Mouse (Mus musculus): ENCODE measurements around the gene Mmp15. TPM values are rescaled to one million over a fixed set of nuclear protein-coding genes. Genes with fewer than 3 reads are reported as not detected.

Mmp15 gene
- polyA plus RNA-seq, 1 experiment = 45.1 TPM

- no peaks in the 10 kb centered on the region for H3K36me3 ChIP-seq (ENCODE audit: control insufficient read depth, insufficient read depth)
- H3K27me3 ChIP-seq (ENCODE audit: control insufficient read depth, insufficient read depth, insufficient read length) = no peaks in the 10 kb centered on the region
- TF ChIP-seq MYOG (IDR thresholded peaks at IDR 0.05; ENCODE audit: control insufficient read depth in 1 of 3, insufficient read depth in 1 of 3, insufficient read length in 2 of 3, low read depth in 2 of 3) (no peak), CEBPB (IDR thresholded peaks at IDR 0.05; ENCODE audit: insufficient read depth, poor library complexity, severe bottlenecking) (no peak), USF1 (IDR thresholded peaks at IDR 0.05; ENCODE audit: low read depth) (no peak), TCF12 (IDR thresholded peaks at IDR 0.05; ENCODE audit: insufficient read depth, poor library complexity, severe bottlenecking) (no peak), MYOD1 (IDR thresholded peaks at IDR 0.05; ENCODE audit: control insufficient read depth in 1 of 3, insufficient read length in 2 of 3, low read depth in 2 of 3) (no peak), SRF (IDR thresholded peaks at IDR 0.05; ENCODE audit: control insufficient read depth, insufficient read length, low read depth) (no peak), REST (IDR thresholded peaks at IDR 0.05; ENCODE audit: insufficient read depth, insufficient read length) (no peak)
- no peak overlapping the region for H3K4me2 ChIP-seq (ENCODE audit: low read depth)
- H3K4me3 ChIP-seq = no peak overlapping the region
- no peaks in the 10 kb centered on the region for H3K79me2 ChIP-seq (ENCODE audit: control insufficient read depth, insufficient read depth)
- H3ac ChIP-seq (ENCODE audit: control insufficient read depth, insufficient read length) = no peak overlapping the region
Measured at GRCm38 (mm10) chr8:95387936-95388335, 35.9 kb downstream of the Mmp15 start.

- Histone ChIP-seq H3K27me3 (ENCODE audit: control insufficient read depth, insufficient read depth, insufficient read length) (no peaks in the 10 kb centered on the region), H3ac (ENCODE audit: control insufficient read depth, insufficient read length) (no peak overlapping the region), H3K36me3 (ENCODE audit: control insufficient read depth, insufficient read depth) (no peaks in the 10 kb centered on the region), H3K4me3 (no peak overlapping the region), H3K4me2 (ENCODE audit: low read depth) (peak overlapping the region; percentile 7), H3K79me2 (ENCODE audit: control insufficient read depth, insufficient read depth) (no peaks in the 10 kb centered on the region)
- TF ChIP-seq CEBPB (IDR thresholded peaks at IDR 0.05; ENCODE audit: insufficient read depth, poor library complexity, severe bottlenecking) (no peak), TCF3 (IDR thresholded peaks at IDR 0.05; ENCODE audit: insufficient read length, low read depth) (no peak), MYOG (IDR thresholded peaks at IDR 0.05; ENCODE audit: control insufficient read depth in 1 of 3, insufficient read depth in 1 of 3, insufficient read length in 2 of 3, low read depth in 2 of 3) (no peak), POLR2A (IDR thresholded peaks at IDR 0.05; ENCODE audit: insufficient read length, low read depth) (no peak), SRF (IDR thresholded peaks at IDR 0.05; ENCODE audit: control insufficient read depth, insufficient read length, low read depth) (no peak), REST (IDR thresholded peaks at IDR 0.05; ENCODE audit: insufficient read depth, insufficient read length) (no peak), MAX (IDR thresholded peaks at IDR 0.05; ENCODE audit: low read depth) (no peak), E2F4 (IDR thresholded peaks at IDR 0.05; ENCODE audit: insufficient read depth) (no peak), TCF12 (IDR thresholded peaks at IDR 0.05; ENCODE audit: insufficient read depth, poor library complexity, severe bottlenecking) (no peak), MYOD1 (IDR thresholded peaks at IDR 0.05; ENCODE audit: control insufficient read depth in 1 of 3, insufficient read length in 2 of 3, low read depth in 2 of 3) (no peak), POLR2AphosphoS2 (IDR thresholded peaks at IDR 0.05; ENCODE audit: insufficient read length, low read depth) (no peak), USF1 (IDR thresholded peaks at IDR 0.05; ENCODE audit: low read depth) (no peak)
Measured at GRCm38 (mm10) chr8:95390312-95390711, 38.2 kb downstream of the Mmp15 start.

- no peak overlapping the region for H3K4me3 ChIP-seq
- TF ChIP-seq CEBPB (IDR thresholded peaks at IDR 0.05; ENCODE audit: insufficient read depth, poor library complexity, severe bottlenecking) = no peak
- no peak for TF ChIP-seq MYOG (IDR thresholded peaks at IDR 0.05; ENCODE audit: control insufficient read depth in 1 of 3, insufficient read depth in 1 of 3, insufficient read length in 2 of 3, low read depth in 2 of 3)
- no peak for TF ChIP-seq SRF (IDR thresholded peaks at IDR 0.05; ENCODE audit: control insufficient read depth, insufficient read length, low read depth)
- no peak for TF ChIP-seq TCF12 (IDR thresholded peaks at IDR 0.05; ENCODE audit: insufficient read depth, poor library complexity, severe bottlenecking)
- H3ac ChIP-seq (ENCODE audit: control insufficient read depth, insufficient read length) = no peak overlapping the region
- H3K27me3 ChIP-seq (ENCODE audit: control insufficient read depth, insufficient read depth, insufficient read length) = no peaks in the 10 kb centered on the region
- H3K36me3 ChIP-seq (ENCODE audit: control insufficient read depth, insufficient read depth) = no peaks in the 10 kb centered on the region
- H3K4me2 ChIP-seq (ENCODE audit: low read depth) = no peak overlapping the region
- no peaks in the 10 kb centered on the region for H3K79me2 ChIP-seq (ENCODE audit: control insufficient read depth, insufficient read depth)
Measured at GRCm38 (mm10) chr8:95391101-95391500, 39.0 kb downstream of the Mmp15 start.

- Histone ChIP-seq H3K4me3 (no peak overlapping the region), H3K27me3 (ENCODE audit: control insufficient read depth, insufficient read depth, insufficient read length) (no peaks in the 10 kb centered on the region), H3ac (ENCODE audit: control insufficient read depth, insufficient read length) (no peak overlapping the region), H3K79me2 (ENCODE audit: control insufficient read depth, insufficient read depth) (no peaks in the 10 kb centered on the region), H3K36me3 (ENCODE audit: control insufficient read depth, insufficient read depth) (no peaks in the 10 kb centered on the region), H3K4me2 (ENCODE audit: low read depth) (no peak overlapping the region)
- no peak for TF ChIP-seq SRF (IDR thresholded peaks at IDR 0.05; ENCODE audit: control insufficient read depth, insufficient read length, low read depth)
- TF ChIP-seq POLR2A (IDR thresholded peaks at IDR 0.05; ENCODE audit: insufficient read length, low read depth) = no peak
- no peak for TF ChIP-seq MAX (IDR thresholded peaks at IDR 0.05; ENCODE audit: low read depth)
- no peak for TF ChIP-seq MYOG (IDR thresholded peaks at IDR 0.05; ENCODE audit: control insufficient read depth in 1 of 3, insufficient read depth in 1 of 3, insufficient read length in 2 of 3, low read depth in 2 of 3)
- no peak for TF ChIP-seq MYOD1 (IDR thresholded peaks at IDR 0.05; ENCODE audit: control insufficient read depth in 1 of 3, insufficient read length in 2 of 3, low read depth in 2 of 3)
- no peak for TF ChIP-seq TCF3 (IDR thresholded peaks at IDR 0.05; ENCODE audit: insufficient read length, low read depth)
- no peak for TF ChIP-seq E2F4 (IDR thresholded peaks at IDR 0.05; ENCODE audit: insufficient read depth)
- no peak for TF ChIP-seq POLR2AphosphoS2 (IDR thresholded peaks at IDR 0.05; ENCODE audit: insufficient read length, low read depth)
- TF ChIP-seq REST (IDR thresholded peaks at IDR 0.05; ENCODE audit: insufficient read depth, insufficient read length) = no peak
- no peak for TF ChIP-seq USF1 (IDR thresholded peaks at IDR 0.05; ENCODE audit: low read depth)
- no peak for TF ChIP-seq CEBPB (IDR thresholded peaks at IDR 0.05; ENCODE audit: insufficient read depth, poor library complexity, severe bottlenecking)
- TF ChIP-seq TCF12 (IDR thresholded peaks at IDR 0.05; ENCODE audit: insufficient read depth, poor library complexity, severe bottlenecking) = no peak
Measured at GRCm38 (mm10) chr8:95392604-95393003, 40.5 kb downstream of the Mmp15 start.
